Mouse (Mus musculus): Measurements from ENCODE around the gene Exoc6b. TPM values are rescaled to one million over a fixed set of nuclear protein-coding genes. Genes with fewer than 3 reads are reported as not detected.
A peak's percentile ranks its signal among the peaks of the same experiment; 100 is the strongest.

Gene Exoc6b
- polyA plus RNA-seq, 1 experiment from 2014 or later: 11.7 TPM

DNA sequence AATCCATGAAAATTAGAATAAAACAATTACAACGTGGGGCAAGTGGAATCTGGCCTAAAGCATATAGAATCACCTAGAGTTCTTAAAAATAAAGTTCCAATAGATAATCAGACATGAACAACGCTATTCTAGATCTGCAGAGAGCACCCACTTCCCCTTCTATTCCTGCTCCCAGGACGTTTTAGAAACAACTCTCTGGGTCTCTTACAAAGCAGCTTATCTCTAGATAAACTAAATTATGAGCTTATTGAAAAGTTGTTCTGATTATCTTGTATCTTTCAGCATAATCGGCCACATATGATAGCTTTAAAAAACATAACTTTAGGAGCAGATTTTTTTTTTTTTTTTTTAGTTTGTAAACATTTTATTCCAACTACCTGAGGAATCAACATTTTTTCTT is 185.6 kb downstream of the Exoc6b start:
- Histone ChIP-seq H3K27me3 (ENCODE audit: control insufficient read depth, insufficient read depth, low read length) (no peaks in the 10 kb centered on the region), H3K27ac (replicated peaks) (no peak overlapping the region), H3K4me3 (ENCODE audit: low read depth, low read length) (no peak overlapping the region), H3K4me2 (replicated peaks; ENCODE audit: low read depth) (no peak overlapping the region), H3K9ac (ENCODE audit: low read length) (no peak overlapping the region), H3K4me1 (replicated peaks; ENCODE audit: control insufficient read depth, insufficient read depth) (no peaks in the 10 kb centered on the region), H3K36me3 (ENCODE audit: control insufficient read depth, insufficient read depth, low read length) (no peaks in the 10 kb centered on the region), H3K9me3 (ENCODE audit: control insufficient read depth, low read length) (no peaks in the 10 kb centered on the region)
- 47% methylated on average over 4 of the region's 4 CpGs for WGBS
- ATAC-seq (ENCODE audit: low FRiP score, low TSS enrichment) (no peak), DNase-seq (ENCODE audit: low spot score) (no peak)
- TF ChIP-seq EP300 (optimal IDR thresholded peaks at IDR 0.05): no peak
- no peak for TF ChIP-seq CTCF (IDR thresholded peaks at IDR 0.05; ENCODE audit: low read depth)

GRCm38 (mm10) chr6:84882663-84883517 is 186.4 kb downstream of the Exoc6b start:
- Histone ChIP-seq H3K27me3 (ENCODE audit: control insufficient read depth, insufficient read depth, low read length) (no peaks in the 10 kb centered on the region), H3K4me2 (replicated peaks; ENCODE audit: low read depth) (no peak overlapping the region), H3K4me3 (ENCODE audit: low read depth, low read length) (no peak overlapping the region), H3K9ac (ENCODE audit: low read length) (no peak overlapping the region), H3K4me1 (replicated peaks; ENCODE audit: control insufficient read depth, insufficient read depth) (no peaks in the 10 kb centered on the region), H3K36me3 (ENCODE audit: control insufficient read depth, insufficient read depth, low read length) (no peaks in the 10 kb centered on the region), H3K9me3 (ENCODE audit: control insufficient read depth, low read length) (no peaks in the 10 kb centered on the region), H3K27ac (replicated peaks) (no peak overlapping the region)
- TF ChIP-seq EP300 (optimal IDR thresholded peaks at IDR 0.05): no peak
- no peak for TF ChIP-seq CTCF (IDR thresholded peaks at IDR 0.05; ENCODE audit: low read depth)
- WGBS: 43% methylated on average over 14 of the region's 14 CpGs
- DNase-seq (ENCODE audit: low spot score) (no peak), ATAC-seq (ENCODE audit: low FRiP score, low TSS enrichment) (no peak)

GRCm38 (mm10) chr6:84875869-84876268 is 193.4 kb downstream of the Exoc6b start:
- no peak overlapping the region for H3K4me2 ChIP-seq (replicated peaks; ENCODE audit: low read depth)
- no peak overlapping the region for H3K27ac ChIP-seq (replicated peaks)
- WGBS: 82% methylated on average over 5 of the region's 5 CpGs
- no peak overlapping the region for H3K4me3 ChIP-seq (ENCODE audit: low read depth, low read length)
- no peaks in the 10 kb centered on the region for H3K27me3 ChIP-seq (ENCODE audit: control insufficient read depth, insufficient read depth, low read length)
- H3K4me1 ChIP-seq (replicated peaks; ENCODE audit: control insufficient read depth, insufficient read depth): no peaks in the 10 kb centered on the region
- H3K36me3 ChIP-seq (ENCODE audit: control insufficient read depth, insufficient read depth, low read length): no peaks in the 10 kb centered on the region
- H3K9ac ChIP-seq (ENCODE audit: low read length): no peak overlapping the region
- H3K9me3 ChIP-seq (ENCODE audit: control insufficient read depth, low read length): no peaks in the 10 kb centered on the region
- DNase-seq (ENCODE audit: low spot score) (no peak), ATAC-seq (ENCODE audit: low FRiP score, low TSS enrichment) (no peak)
- TF ChIP-seq EP300 (optimal IDR thresholded peaks at IDR 0.05): no peak
- TF ChIP-seq CTCF (IDR thresholded peaks at IDR 0.05; ENCODE audit: low read depth): no peak

DNA sequence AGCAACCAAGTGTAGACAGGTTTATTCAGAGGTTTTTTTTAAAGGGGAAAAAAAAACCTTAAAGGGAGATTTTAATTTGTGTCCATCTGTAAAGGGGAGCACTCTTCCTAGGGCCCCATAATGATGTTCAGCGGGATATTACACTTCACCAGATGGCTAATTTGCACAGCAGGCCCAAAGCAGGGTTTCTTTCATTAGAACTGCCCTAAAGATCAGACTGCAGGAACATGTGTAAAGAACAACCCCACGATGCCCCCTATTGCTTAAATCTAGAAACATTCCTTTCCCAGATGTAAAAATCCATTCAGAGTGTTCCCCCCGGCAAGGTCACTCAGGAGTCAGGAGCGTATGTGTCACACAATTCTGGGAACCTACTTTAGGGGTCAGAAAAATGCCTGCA is 202.2 kb downstream of the Exoc6b start:
- DNase-seq (ENCODE audit: low spot score): no peak
- ATAC-seq (ENCODE audit: low FRiP score, low TSS enrichment): no peak
- WGBS: 31% methylated on average over 4 of the region's 4 CpGs

DNA sequence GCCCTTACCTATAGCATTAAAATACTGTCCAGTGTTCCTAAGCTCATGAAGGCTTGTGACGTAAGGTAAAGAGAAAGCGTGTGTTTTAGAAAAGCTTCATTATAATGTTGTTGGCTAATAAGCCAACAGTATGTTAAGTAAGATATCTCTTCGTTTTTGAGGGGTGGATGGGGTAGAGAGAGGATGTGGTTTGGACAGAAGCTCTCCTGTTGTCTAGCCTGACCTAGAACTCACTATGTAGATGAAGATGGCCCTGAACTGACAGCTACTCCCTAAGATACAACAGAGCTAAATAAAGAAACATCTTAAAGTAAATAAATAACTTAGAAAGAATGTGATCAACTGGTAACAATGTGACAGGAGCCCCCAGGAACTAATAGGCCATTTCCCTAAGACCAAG is 204.7 kb downstream of the Exoc6b start:
- ATAC-seq (ENCODE audit: low FRiP score, low TSS enrichment) (no peak), DNase-seq (ENCODE audit: low spot score) (no peak)
- Histone ChIP-seq H3K27me3 (ENCODE audit: control insufficient read depth, insufficient read depth, low read length) (no peaks in the 10 kb centered on the region), H3K4me2 (replicated peaks; ENCODE audit: low read depth) (no peak overlapping the region), H3K9ac (ENCODE audit: low read length) (no peak overlapping the region), H3K4me3 (ENCODE audit: low read depth, low read length) (no peak overlapping the region), H3K36me3 (ENCODE audit: control insufficient read depth, insufficient read depth, low read length) (no peaks in the 10 kb centered on the region), H3K9me3 (ENCODE audit: control insufficient read depth, low read length) (no peaks in the 10 kb centered on the region), H3K4me1 (replicated peaks; ENCODE audit: control insufficient read depth, insufficient read depth) (no peaks in the 10 kb centered on the region), H3K27ac (replicated peaks) (no peak overlapping the region)
- 80% methylated on average over 3 of the region's 3 CpGs for WGBS
- TF ChIP-seq EP300 (optimal IDR thresholded peaks at IDR 0.05): no peak
- no peak for TF ChIP-seq CTCF (IDR thresholded peaks at IDR 0.05; ENCODE audit: low read depth)

More for the DNA sequence above, 202.2 kb downstream of the Exoc6b start:
- Histone ChIP-seq H3K27me3 (ENCODE audit: control insufficient read depth, insufficient read depth, low read length) (no peaks in the 10 kb centered on the region), H3K9ac (ENCODE audit: low read length) (no peak overlapping the region), H3K4me2 (replicated peaks; ENCODE audit: low read depth) (no peak overlapping the region), H3K36me3 (ENCODE audit: control insufficient read depth, insufficient read depth, low read length) (no peaks in the 10 kb centered on the region), H3K4me3 (ENCODE audit: low read depth, low read length) (no peak overlapping the region), H3K9me3 (ENCODE audit: control insufficient read depth, low read length) (no peaks in the 10 kb centered on the region), H3K4me1 (replicated peaks; ENCODE audit: control insufficient read depth, insufficient read depth) (no peaks in the 10 kb centered on the region), H3K27ac (replicated peaks) (no peak overlapping the region)
- TF ChIP-seq EP300 (optimal IDR thresholded peaks at IDR 0.05) (no peak), CTCF (IDR thresholded peaks at IDR 0.05; ENCODE audit: low read depth) (peak; percentile 27)

GRCm38 (mm10) chr6:84863816-84864375 is 205.4 kb downstream of the Exoc6b start:
- Histone ChIP-seq H3K36me3 (ENCODE audit: control insufficient read depth, insufficient read depth, low read length) (no peaks in the 10 kb centered on the region), H3K4me1 (replicated peaks; ENCODE audit: control insufficient read depth, insufficient read depth) (no peaks in the 10 kb centered on the region), H3K27ac (replicated peaks) (no peak overlapping the region), H3K9me3 (ENCODE audit: control insufficient read depth, low read length) (no peaks in the 10 kb centered on the region), H3K27me3 (ENCODE audit: control insufficient read depth, insufficient read depth, low read length) (no peaks in the 10 kb centered on the region), H3K9ac (ENCODE audit: low read length) (no peak overlapping the region), H3K4me2 (replicated peaks; ENCODE audit: low read depth) (no peak overlapping the region), H3K4me3 (ENCODE audit: low read depth, low read length) (no peak overlapping the region)
- no peak for ATAC-seq (ENCODE audit: low FRiP score, low TSS enrichment)
- no peak for DNase-seq (ENCODE audit: low spot score)
- TF ChIP-seq EP300 (optimal IDR thresholded peaks at IDR 0.05) (no peak), CTCF (IDR thresholded peaks at IDR 0.05; ENCODE audit: low read depth) (no peak)
- WGBS: 94% methylated on average over 1 of the region's 1 CpGs

Data from stomach, postnatal 0 days (tissue).